Mouse (Mus musculus): Measurements from ENCODE around the gene Rbms3. TPM values are rescaled to one million over a fixed set of nuclear protein-coding genes. Genes with fewer than 3 reads are reported as not detected.

The Rbms3 gene
- polyA plus RNA-seq, 1 experiment from 2014 or later = 12.2 TPM

DNA sequence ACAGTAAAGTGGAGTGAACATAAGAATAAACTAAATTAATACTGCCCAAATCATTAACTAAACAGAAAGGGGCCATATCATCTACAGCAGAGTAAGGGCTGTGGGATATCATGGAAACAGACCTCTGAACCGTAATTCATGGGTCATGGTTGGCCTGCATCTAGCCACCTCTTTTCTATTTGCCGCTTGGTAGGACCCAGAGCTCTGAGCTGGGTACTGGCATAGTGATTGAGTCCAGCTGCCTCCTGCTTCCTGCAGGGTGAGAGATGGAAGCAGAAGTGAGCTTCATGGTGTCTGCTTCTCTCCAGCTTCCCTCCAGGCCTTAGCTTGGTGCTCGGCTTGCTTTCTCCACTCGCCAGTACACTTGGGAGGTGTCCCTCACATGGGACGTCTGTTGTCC is 71.2 kb downstream of the Rbms3 start:
- no peak overlapping the region for H3K27ac ChIP-seq (ENCODE audit: low read depth, low read length)
- no peak overlapping the region for H3K4me2 ChIP-seq (ENCODE audit: low read depth, low read length, severe bottlenecking)
- no peak for DNase-seq (ENCODE audit: low spot score)
- no peak for ATAC-seq (replicated peaks; ENCODE audit: low FRiP score)
- H3K9me3 ChIP-seq (ENCODE audit: control insufficient read depth, low read length) = no peaks in the 10 kb centered on the region
- no peaks in the 10 kb centered on the region for H3K27me3 ChIP-seq (ENCODE audit: control insufficient read depth, insufficient read depth, low read length)
- WGBS = 89% methylated on average over 5 of the region's 5 CpGs
- H3K36me3 ChIP-seq (ENCODE audit: control insufficient read depth, insufficient read depth, low read length) = no peaks in the 10 kb centered on the region
- no peak overlapping the region for H3K9ac ChIP-seq (ENCODE audit: low read length)
- H3K4me1 ChIP-seq (replicated peaks; ENCODE audit: control insufficient read depth, insufficient read depth, low read length) = no peaks in the 10 kb centered on the region
- no peak overlapping the region for H3K4me3 ChIP-seq (ENCODE audit: low read depth, low read length)

DNA sequence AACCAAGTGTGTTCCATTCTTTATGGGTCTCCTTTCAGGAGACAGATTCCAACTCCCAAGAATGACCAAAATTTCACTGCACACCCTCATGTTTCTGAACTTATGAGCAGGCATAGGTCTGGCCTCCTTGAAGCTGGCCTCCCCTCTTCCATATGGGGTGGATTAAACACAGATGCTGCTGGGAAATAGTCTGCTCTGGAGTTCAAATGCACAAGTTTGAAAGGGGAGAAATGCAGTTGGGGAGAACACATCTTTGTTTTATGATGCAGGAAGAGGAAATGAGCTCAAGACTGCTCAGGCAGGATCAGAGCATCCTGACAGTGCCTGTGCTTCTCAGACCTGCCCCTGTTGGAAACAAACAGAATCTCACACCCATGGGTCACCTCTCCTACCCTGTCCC is 75.4 kb downstream of the Rbms3 start:
- Histone ChIP-seq H3K36me3 (ENCODE audit: control insufficient read depth, insufficient read depth, low read length) (no peaks in the 10 kb centered on the region), H3K4me2 (ENCODE audit: low read depth, low read length, severe bottlenecking) (no peak overlapping the region), H3K4me3 (ENCODE audit: low read depth, low read length) (no peak overlapping the region), H3K27me3 (ENCODE audit: control insufficient read depth, insufficient read depth, low read length) (no peaks in the 10 kb centered on the region), H3K9me3 (ENCODE audit: control insufficient read depth, low read length) (no peaks in the 10 kb centered on the region), H3K27ac (ENCODE audit: low read depth, low read length) (no peak overlapping the region), H3K4me1 (replicated peaks; ENCODE audit: control insufficient read depth, insufficient read depth, low read length) (no peaks in the 10 kb centered on the region), H3K9ac (ENCODE audit: low read length) (no peak overlapping the region)
- no peak for DNase-seq (ENCODE audit: low spot score)
- no peak for ATAC-seq (replicated peaks; ENCODE audit: low FRiP score)

GRCm38 (mm10) chr9:117529281-117529680 is 100.4 kb downstream of the Rbms3 start:
- H3K36me3 ChIP-seq (ENCODE audit: control insufficient read depth, insufficient read depth, low read length) = no peaks in the 10 kb centered on the region
- no peaks in the 10 kb centered on the region for H3K27me3 ChIP-seq (ENCODE audit: control insufficient read depth, insufficient read depth, low read length)
- H3K4me3 ChIP-seq (ENCODE audit: low read depth, low read length) = no peak overlapping the region
- H3K4me2 ChIP-seq (ENCODE audit: low read depth, low read length, severe bottlenecking) = no peak overlapping the region
- H3K4me1 ChIP-seq (replicated peaks; ENCODE audit: control insufficient read depth, insufficient read depth, low read length) = no peaks in the 10 kb centered on the region
- no peak overlapping the region for H3K27ac ChIP-seq (ENCODE audit: low read depth, low read length)
- no peak overlapping the region for H3K9ac ChIP-seq (ENCODE audit: low read length)
- no peak for DNase-seq (ENCODE audit: low spot score)
- ATAC-seq (replicated peaks; ENCODE audit: low FRiP score) = no peak
- 79% methylated on average over 2 of the region's 2 CpGs for WGBS
- H3K9me3 ChIP-seq (ENCODE audit: control insufficient read depth, low read length) = no peaks in the 10 kb centered on the region

DNA sequence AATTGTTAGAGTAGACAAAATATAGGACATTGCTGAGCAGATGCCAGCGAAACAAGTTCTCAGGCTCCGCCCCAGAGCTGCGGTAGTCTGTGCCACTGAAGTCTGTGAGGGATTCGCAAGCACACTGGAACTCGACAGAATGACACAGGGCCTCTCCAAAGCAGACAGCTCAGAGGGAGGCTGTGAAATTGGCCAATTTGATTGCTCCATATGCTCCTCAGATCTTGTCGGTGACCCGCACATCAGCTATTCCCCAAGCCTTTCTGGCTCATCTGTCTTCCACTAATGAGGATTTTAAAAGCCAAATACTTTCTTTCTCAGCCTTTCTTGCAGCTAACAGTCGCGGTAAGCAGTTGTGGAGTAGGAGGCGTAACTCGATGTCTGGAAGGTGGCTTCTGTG is 120.8 kb downstream of the Rbms3 start:
- Histone ChIP-seq H3K9ac (ENCODE audit: low read length) (no peak overlapping the region), H3K9me3 (ENCODE audit: control insufficient read depth, low read length) (no peaks in the 10 kb centered on the region), H3K27me3 (ENCODE audit: control insufficient read depth, insufficient read depth, low read length) (no peaks in the 10 kb centered on the region), H3K4me3 (ENCODE audit: low read depth, low read length) (no peak overlapping the region), H3K36me3 (ENCODE audit: control insufficient read depth, insufficient read depth, low read length) (no peaks in the 10 kb centered on the region), H3K4me2 (ENCODE audit: low read depth, low read length, severe bottlenecking) (no peak overlapping the region), H3K27ac (ENCODE audit: low read depth, low read length) (no peak overlapping the region), H3K4me1 (replicated peaks; ENCODE audit: control insufficient read depth, insufficient read depth, low read length) (no peaks in the 10 kb centered on the region)
- ATAC-seq (replicated peaks; ENCODE audit: low FRiP score) (no peak), DNase-seq (ENCODE audit: low spot score) (no peak)
- WGBS = 86% methylated on average over 11 of the region's 11 CpGs

- Histone ChIP-seq H3K36me3 (ENCODE audit: control insufficient read depth, insufficient read depth, low read length) (no peaks in the 10 kb centered on the region), H3K27ac (ENCODE audit: low read depth, low read length) (no peak overlapping the region), H3K9me3 (ENCODE audit: control insufficient read depth, low read length) (no peaks in the 10 kb centered on the region), H3K4me3 (ENCODE audit: low read depth, low read length) (no peak overlapping the region), H3K27me3 (ENCODE audit: control insufficient read depth, insufficient read depth, low read length) (no peaks in the 10 kb centered on the region), H3K4me2 (ENCODE audit: low read depth, low read length, severe bottlenecking) (no peak overlapping the region), H3K9ac (ENCODE audit: low read length) (no peak overlapping the region), H3K4me1 (replicated peaks; ENCODE audit: control insufficient read depth, insufficient read depth, low read length) (no peaks in the 10 kb centered on the region)
- ATAC-seq (replicated peaks; ENCODE audit: low FRiP score) = no peak
- 85% methylated on average over 2 of the region's 2 CpGs for whole genome bisulfite sequencing
- DNase-seq (ENCODE audit: low spot score) = no peak
Measured at GRCm38 (mm10) chr9:117491866-117492265, 137.8 kb downstream of the Rbms3 start.

DNA sequence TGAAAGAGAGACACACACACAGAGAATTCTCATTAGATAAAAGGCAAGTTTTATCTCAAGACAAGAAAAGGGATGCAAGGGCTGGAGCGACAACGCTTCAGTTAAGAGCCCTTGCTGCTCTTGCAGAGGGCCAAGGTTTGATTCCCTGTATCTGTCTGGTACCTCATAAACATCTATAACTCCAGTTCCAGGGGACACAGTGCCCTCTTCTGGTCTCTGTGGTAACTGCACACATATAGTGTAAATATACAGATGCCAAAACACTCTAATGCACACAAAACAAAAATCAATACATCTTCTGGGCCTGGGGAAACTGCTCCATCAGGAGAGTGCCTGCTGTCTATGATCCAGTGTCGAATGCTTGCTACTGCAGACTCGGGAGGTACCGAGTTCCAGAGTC is 145.3 kb downstream of the Rbms3 start:
- DNase-seq (ENCODE audit: low spot score) = no peak
- no peak overlapping the region for H3K4me2 ChIP-seq (ENCODE audit: low read depth, low read length, severe bottlenecking)
- ATAC-seq (replicated peaks; ENCODE audit: low FRiP score) = no peak
- H3K27me3 ChIP-seq (ENCODE audit: control insufficient read depth, insufficient read depth, low read length) = no peaks in the 10 kb centered on the region
- H3K36me3 ChIP-seq (ENCODE audit: control insufficient read depth, insufficient read depth, low read length) = no peaks in the 10 kb centered on the region
- H3K9ac ChIP-seq (ENCODE audit: low read length) = no peak overlapping the region
- no peak overlapping the region for H3K27ac ChIP-seq (ENCODE audit: low read depth, low read length)
- H3K4me3 ChIP-seq (ENCODE audit: low read depth, low read length) = no peak overlapping the region
- 92% methylated on average over 5 of the region's 5 CpGs for WGBS
- H3K4me1 ChIP-seq (replicated peaks; ENCODE audit: control insufficient read depth, insufficient read depth, low read length) = no peaks in the 10 kb centered on the region
- no peaks in the 10 kb centered on the region for H3K9me3 ChIP-seq (ENCODE audit: control insufficient read depth, low read length)

GRCm38 (mm10) chr9:117476753-117477152 is 153.0 kb downstream of the Rbms3 start:
- Histone ChIP-seq H3K4me3 (ENCODE audit: low read depth, low read length) (no peak overlapping the region), H3K9me3 (ENCODE audit: control insufficient read depth, low read length) (no peaks in the 10 kb centered on the region), H3K4me1 (replicated peaks; ENCODE audit: control insufficient read depth, insufficient read depth, low read length) (no peaks in the 10 kb centered on the region), H3K27ac (ENCODE audit: low read depth, low read length) (no peak overlapping the region), H3K9ac (ENCODE audit: low read length) (no peak overlapping the region), H3K27me3 (ENCODE audit: control insufficient read depth, insufficient read depth, low read length) (no peaks in the 10 kb centered on the region), H3K4me2 (ENCODE audit: low read depth, low read length, severe bottlenecking) (no peak overlapping the region), H3K36me3 (ENCODE audit: control insufficient read depth, insufficient read depth, low read length) (no peaks in the 10 kb centered on the region)
- DNase-seq (ENCODE audit: low spot score) = no peak
- no peak for ATAC-seq (replicated peaks; ENCODE audit: low FRiP score)
- 67% methylated on average over 13 of the region's 13 CpGs for WGBS

DNA sequence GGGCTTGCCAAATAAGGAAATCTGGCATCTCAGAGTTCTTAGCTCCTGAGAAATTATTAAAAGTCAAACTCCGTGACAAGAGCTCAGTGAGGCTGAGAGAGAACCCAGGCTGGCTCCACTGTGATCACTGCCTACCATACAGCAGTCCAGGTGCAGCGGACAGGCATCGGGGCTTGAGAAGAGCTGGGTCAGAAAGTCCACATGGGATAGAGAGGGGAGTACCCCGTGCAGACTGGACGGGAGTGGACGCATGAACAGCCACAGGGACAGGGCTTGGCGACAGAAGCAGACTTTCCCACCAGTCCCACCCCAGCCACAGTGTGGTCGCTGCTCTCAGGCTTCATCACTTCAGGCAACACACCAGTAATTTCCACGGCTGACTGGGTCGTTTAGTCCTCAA is 176.9 kb downstream of the Rbms3 start:
- Histone ChIP-seq H3K27ac (ENCODE audit: low read depth, low read length) (no peak overlapping the region), H3K27me3 (ENCODE audit: control insufficient read depth, insufficient read depth, low read length) (no peaks in the 10 kb centered on the region), H3K4me3 (ENCODE audit: low read depth, low read length) (no peak overlapping the region), H3K9ac (ENCODE audit: low read length) (no peak overlapping the region), H3K4me1 (replicated peaks; ENCODE audit: control insufficient read depth, insufficient read depth, low read length) (no peaks in the 10 kb centered on the region), H3K4me2 (ENCODE audit: low read depth, low read length, severe bottlenecking) (no peak overlapping the region), H3K9me3 (ENCODE audit: control insufficient read depth, low read length) (no peaks in the 10 kb centered on the region), H3K36me3 (ENCODE audit: control insufficient read depth, insufficient read depth, low read length) (no peaks in the 10 kb centered on the region)
- WGBS = 72% methylated on average over 10 of the region's 10 CpGs
- DNase-seq (ENCODE audit: low spot score) = no peak
- no peak for ATAC-seq (replicated peaks; ENCODE audit: low FRiP score)

- Histone ChIP-seq H3K9ac (ENCODE audit: low read length) (no peak overlapping the region), H3K27ac (ENCODE audit: low read depth, low read length) (no peak overlapping the region), H3K4me1 (replicated peaks; ENCODE audit: control insufficient read depth, insufficient read depth, low read length) (no peaks in the 10 kb centered on the region), H3K4me3 (ENCODE audit: low read depth, low read length) (no peak overlapping the region), H3K36me3 (ENCODE audit: control insufficient read depth, insufficient read depth, low read length) (no peaks in the 10 kb centered on the region), H3K4me2 (ENCODE audit: low read depth, low read length, severe bottlenecking) (no peak overlapping the region), H3K9me3 (ENCODE audit: control insufficient read depth, low read length) (no peaks in the 10 kb centered on the region), H3K27me3 (ENCODE audit: control insufficient read depth, insufficient read depth, low read length) (no peaks in the 10 kb centered on the region)
- 84% methylated on average over 7 of the region's 7 CpGs for WGBS
- DNase-seq (ENCODE audit: low spot score) (no peak), ATAC-seq (replicated peaks; ENCODE audit: low FRiP score) (no peak)
Measured at GRCm38 (mm10) chr9:117442611-117443010, 187.1 kb downstream of the Rbms3 start.
